Mouse (Mus musculus) forelimb bud, embryonic 11.5 days (tissue): ENCODE results near the gene Ptma.
"Not testable (repeated sequence)": the region's sequence is repeated elsewhere in the genome, so short reads cannot be mapped to it uniquely, and the experiment has no call there.

ENCODE experiments used
- DNase-seq: peaks from one replicate; pipeline ENCODE4 v3.0.0-alpha.2; 2012; ENCODE audit warnings: low read depth, low spot score

The Ptma gene

DNA sequence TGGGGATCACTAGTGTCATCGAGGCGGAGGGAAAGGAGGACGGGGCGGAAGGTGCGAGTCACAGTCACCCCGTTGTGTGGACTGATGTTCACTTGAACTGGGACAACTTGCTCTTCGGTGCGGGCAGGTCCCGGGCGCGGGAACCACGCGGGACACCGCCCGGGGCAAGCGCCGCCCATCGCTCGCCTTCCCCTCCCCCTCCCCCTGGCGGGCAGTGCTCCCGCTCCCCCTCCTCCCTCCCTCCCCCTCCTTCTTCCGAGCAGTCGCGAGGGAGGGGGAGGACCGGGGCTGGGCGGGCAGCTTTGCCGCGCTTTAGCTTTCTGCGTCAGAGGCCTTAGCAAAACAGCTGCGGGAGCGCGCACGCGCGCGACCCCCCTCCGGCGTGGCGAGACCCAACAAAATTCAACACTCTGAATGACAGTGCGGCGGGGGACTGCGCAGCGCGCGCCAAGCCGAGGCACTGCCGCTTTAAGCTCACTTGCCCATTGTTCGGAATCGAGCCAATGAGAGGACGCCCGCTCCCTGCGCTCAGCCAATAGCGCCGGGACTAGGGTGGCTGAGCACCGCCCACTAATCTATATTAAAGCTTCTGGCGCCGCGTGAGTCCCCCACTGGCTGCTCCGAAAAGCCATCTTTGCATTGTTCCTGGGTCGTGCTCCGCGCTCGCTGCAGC, at the start of gene Ptma:
Gene Ptma, plus strand, starts transcription at position 611 of the 673 bp plus-strand sequence.
- peak; percentile 100 for DNase-seq

DNA sequence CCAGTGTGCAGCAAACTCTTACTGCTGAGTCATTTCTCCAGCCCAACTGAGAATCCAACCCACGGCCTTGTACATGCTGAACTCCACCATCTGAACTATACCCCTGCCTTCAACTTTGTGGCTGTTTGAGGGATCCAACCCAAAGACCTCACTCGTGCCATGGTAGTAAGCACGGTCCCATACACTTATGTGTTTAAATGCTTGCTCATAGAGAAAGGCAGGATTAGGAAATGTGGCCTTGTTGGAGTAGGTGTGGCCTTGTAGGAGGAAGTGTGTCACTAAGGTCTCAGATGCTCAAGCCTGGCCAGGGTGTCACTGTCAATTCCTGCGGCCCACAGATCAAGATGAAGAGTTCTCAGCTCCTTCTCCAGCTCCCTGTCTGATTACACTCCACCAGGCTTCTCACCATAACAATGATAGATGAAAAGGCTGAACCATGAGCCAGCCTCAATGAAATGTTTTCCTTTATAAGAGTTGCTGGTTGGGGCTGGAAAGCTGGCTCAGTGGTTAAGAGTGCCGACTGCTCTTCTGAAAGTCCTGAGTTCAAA, 48.7 kb upstream of the Ptma start:
- DNase-seq, result no peak

GRCm38 (mm10) chr1:86479099-86479825, 47.3 kb upstream of the Ptma start:
- no peak for DNase-seq

DNA sequence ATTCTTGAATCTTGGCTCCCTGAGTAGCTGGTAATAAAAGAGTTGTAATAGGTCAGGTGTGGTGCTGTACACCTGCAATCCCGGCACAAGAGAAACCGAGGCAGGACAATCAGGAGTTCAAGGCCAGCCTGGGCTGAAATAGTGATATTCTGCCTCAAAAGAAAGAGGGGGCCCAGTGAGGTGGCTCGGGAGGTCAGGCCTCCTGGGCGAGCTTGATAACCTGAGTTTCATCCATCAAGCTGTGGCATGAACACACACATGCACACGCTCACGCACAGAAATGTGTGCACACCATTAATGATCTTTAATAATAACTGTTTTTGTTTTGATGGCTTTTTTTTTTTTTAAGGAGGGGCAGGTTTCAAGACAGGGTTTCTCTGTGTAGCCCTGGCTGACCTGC, 46.2 kb upstream of the Ptma start:
- no peak for DNase-seq

- no peak for DNase-seq
Measured at GRCm38 (mm10) chr1:86480735-86481447, 45.6 kb upstream of the Ptma start.

- no peak for DNase-seq
Measured at GRCm38 (mm10) chr1:86481468-86481867, 45.1 kb upstream of the Ptma start.

GRCm38 (mm10) chr1:86482288-86482687, 44.2 kb upstream of the Ptma start:
- DNase-seq, result no peak

DNA sequence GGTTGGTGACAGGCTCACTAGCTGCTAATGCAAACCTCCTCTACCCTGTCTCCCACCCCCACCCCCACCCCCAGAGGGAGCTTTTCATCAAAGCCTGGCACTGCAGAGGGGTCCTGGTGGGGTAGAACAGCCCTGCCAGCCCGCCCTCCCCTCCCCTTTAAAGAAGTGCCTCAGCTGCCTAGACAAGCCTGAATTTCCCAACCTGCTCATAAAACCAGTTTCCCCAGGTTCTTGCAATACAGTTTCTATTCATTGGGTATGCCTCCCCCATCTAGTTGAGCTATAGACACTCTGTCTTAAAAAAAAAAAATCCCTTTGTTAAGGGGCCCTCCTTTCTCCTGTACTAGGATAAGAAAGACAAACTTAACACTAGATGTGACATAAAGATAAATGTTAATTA, 43.8 kb upstream of the Ptma start:
- DNase-seq, result no peak

DNA sequence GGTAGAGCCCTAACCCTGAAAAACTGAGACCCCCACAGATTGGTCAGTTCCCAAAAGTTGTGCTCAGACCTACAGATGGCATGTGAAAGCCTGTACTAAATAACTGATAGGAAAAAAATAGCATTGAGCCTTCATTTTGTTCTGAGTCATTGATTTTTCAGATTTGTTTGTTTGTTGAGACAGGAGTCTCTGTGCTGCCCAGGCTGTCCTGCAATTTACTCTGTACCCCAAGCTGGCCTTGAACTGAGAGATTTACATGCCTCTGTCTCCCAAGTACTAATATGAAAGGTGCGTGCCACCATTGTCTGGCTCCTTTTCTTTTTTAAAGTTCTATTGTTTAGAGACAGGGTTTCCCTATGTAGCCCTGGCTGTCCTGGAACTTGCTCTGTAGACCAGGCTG, 41.2 kb upstream of the Ptma start:
- no peak for DNase-seq

DNA sequence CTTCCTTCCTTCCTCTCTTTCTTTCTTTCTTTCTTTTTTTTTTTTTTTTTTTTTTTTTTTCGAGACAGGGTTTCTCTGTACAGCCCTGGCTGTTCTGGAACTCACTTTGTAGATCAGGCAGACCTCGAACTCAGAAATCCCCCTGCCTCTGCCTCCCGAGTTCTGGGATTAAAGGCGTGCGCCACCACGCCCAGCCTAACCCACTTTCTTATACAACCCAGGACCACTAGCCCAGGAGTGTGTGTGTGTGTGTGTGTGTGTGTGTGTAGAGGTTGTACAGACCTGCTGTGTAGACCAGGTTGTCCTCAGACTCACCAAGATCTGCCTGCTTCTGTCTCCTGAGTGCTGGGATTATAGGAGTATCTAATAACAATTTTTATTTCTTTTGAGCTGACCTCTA, 40.7 kb upstream of the Ptma start:
- not testable (repeated sequence) for DNase-seq

GRCm38 (mm10) chr1:86486703-86487294, 39.7 kb upstream of the Ptma start:
- no peak for DNase-seq

- DNase-seq, result peak; percentile 100
Measured at GRCm38 (mm10) chr1:86487295-86487907, 39.1 kb upstream of the Ptma start.

GRCm38 (mm10) chr1:86487908-86488314, 38.6 kb upstream of the Ptma start:
- no peak for DNase-seq

- DNase-seq, result no peak
Measured at GRCm38 (mm10) chr1:86488326-86488725, 38.2 kb upstream of the Ptma start.

- DNase-seq, result no peak
Measured at GRCm38 (mm10) chr1:86488774-86489173, 37.8 kb upstream of the Ptma start.

GRCm38 (mm10) chr1:86489901-86490300, 36.6 kb upstream of the Ptma start:
- DNase-seq, result no peak

DNA sequence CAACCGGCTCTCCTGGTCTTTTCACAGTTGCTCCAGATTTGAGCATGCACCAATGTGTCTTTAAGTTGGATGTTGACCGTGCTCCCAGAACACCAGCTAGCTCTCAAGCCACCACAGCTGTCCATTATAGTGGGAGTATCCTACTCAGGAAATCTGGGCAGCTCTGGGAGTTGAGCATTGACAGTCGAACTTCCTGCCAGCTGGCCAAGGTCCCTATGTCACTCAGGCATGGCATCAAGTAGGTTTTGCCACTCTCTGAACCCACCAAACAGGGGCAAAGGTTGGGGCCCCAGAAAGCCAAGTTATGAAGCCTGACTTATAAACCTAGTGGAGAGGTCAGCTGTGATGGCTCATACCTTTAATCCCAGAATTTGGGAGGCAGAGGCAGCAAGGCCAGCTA, 35.8 kb upstream of the Ptma start:
- no peak for DNase-seq

DNA sequence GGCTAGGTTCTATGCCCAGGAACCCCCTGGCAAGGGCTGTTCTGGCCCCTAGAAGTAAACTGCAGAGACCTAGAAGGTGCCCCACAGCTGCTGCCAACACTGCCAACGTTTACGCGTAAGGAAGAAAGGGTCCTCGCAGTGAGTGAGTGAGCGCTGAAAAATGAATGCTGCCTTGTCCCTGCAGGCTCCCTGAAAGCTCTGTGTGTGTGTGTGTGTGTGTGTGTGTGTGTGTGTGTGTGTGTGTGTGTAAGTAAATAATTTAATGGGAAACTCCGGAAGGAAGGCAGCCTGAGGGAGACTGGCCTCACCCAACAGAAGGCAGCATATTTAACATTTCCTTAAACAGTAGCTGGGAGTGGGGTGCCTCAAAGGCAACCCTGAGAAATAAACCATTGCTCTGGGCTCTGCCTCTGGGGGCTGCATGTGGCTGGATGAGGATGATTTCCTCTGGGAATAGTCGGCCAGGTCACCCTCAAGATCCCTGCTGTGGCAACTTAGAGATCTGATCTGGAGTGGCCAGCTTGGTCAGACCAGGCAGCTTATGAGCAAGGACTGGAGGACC, 34.9 kb upstream of the Ptma start:
- no peak for DNase-seq

GRCm38 (mm10) chr1:86492095-86493070, 34.1 kb upstream of the Ptma start:
- DNase-seq, result no peak

DNA sequence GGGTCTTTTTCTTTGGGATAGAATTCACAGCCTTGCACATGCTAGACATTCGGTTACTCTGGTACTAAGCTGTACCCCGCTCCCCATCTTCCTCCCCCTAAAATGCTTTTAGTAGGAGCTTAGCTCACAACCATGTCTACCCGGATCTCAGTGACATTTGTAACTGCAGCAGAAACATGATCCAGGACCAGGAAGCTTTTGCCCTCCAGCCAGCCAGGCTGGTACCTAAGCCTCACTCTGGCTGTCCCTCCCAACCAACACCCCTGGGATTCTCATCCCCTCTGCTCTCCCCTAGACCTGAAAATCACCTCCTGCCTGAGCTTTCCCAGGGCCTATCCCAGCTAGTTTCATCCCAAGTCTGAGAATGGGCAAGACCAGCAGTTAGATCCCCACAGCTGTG, 32.7 kb upstream of the Ptma start:
- no peak for DNase-seq
